Mouse (Mus musculus): ENCODE data around the gene Nme6. TPM values are rescaled to one million over a fixed set of nuclear protein-coding genes. Genes with fewer than 3 reads are reported as not detected.

Gene Nme6
- polyA plus RNA-seq, 1 experiment from 2014 or later, result 87.9 TPM

GRCm38 (mm10) chr9:109855947-109856346 is 23.4 kb downstream of the Nme6 start:
- Histone ChIP-seq H3K27me3 (replicated peaks; ENCODE audit: control insufficient read depth, insufficient read depth, low read length) (no peaks in the 10 kb centered on the region), H3K4me2 (ENCODE audit: low read length) (no peak overlapping the region), H3K27ac (ENCODE audit: low read depth) (no peak overlapping the region), H3K4me3 (ENCODE audit: low read depth, low read length) (no peak overlapping the region), H3K4me1 (replicated peaks; ENCODE audit: control insufficient read depth, insufficient read depth, low read length) (no peaks in the 10 kb centered on the region), H3K9ac (ENCODE audit: low read length) (no peak overlapping the region), H3K9me3 (ENCODE audit: control insufficient read depth, low read length) (no peaks in the 10 kb centered on the region), H3K36me3 (ENCODE audit: control insufficient read depth, insufficient read depth, low read length) (no peaks in the 10 kb centered on the region)
- ATAC-seq (replicated peaks; ENCODE audit: low FRiP score, low TSS enrichment, low read depth) (no peak), DNase-seq (ENCODE audit: low spot score) (no peak)
- 85% methylated on average over 6 of the region's 6 CpGs for WGBS

DNA sequence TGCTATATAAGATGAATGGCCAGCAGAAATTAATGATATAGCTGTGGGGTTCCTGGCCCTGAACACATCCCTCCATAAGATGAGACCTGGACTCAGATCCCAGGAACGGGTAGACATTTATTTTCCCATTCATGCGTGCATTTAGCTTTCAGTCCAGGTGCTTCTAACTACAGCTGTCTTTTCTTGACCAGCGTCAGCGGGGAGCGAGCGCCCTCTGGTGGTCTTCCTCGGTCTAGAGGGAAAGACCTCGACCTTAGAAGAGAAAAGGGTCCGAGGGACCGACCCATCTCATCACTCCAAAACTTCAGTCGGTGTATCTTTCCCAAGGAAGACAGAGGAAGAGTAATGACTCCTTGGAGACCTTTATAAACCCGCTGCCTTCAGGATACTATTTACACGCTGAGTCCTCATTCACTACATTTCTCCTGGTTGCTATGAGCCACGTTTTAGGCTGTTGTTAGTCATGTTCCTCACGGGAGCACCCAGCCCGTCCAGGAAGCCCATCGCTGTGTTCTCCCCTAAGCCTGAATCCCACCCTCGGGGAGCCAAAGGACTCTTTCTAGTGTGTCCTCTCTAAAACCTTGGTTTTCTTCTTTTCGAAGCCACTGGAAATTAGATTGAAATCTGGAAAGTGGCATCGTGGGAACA is 30.0 kb downstream of the Nme6 start:
- DNase-seq (ENCODE audit: low spot score), result peak; percentile 95
- Histone ChIP-seq H3K9ac (ENCODE audit: low read length) (0 out of 2 replicates have a peak overlapping the region, but pooled peaks have one; percentile 7), H3K4me3 (ENCODE audit: low read depth, low read length) (no peak overlapping the region), H3K9me3 (ENCODE audit: control insufficient read depth, low read length) (no peaks in the 10 kb centered on the region), H3K36me3 (ENCODE audit: control insufficient read depth, insufficient read depth, low read length) (no peaks in the 10 kb centered on the region), H3K4me2 (ENCODE audit: low read length) (peak overlapping the region; percentile 37), H3K4me1 (replicated peaks; ENCODE audit: control insufficient read depth, insufficient read depth, low read length) (no peaks in the 10 kb centered on the region), H3K27ac (ENCODE audit: low read depth) (no peak overlapping the region), H3K27me3 (replicated peaks; ENCODE audit: control insufficient read depth, insufficient read depth, low read length) (no peaks in the 10 kb centered on the region)
- WGBS, result 17% methylated on average over 20 of the region's 20 CpGs
- ATAC-seq (replicated peaks; ENCODE audit: low FRiP score, low TSS enrichment, low read depth), result peak; percentile 72

DNA sequence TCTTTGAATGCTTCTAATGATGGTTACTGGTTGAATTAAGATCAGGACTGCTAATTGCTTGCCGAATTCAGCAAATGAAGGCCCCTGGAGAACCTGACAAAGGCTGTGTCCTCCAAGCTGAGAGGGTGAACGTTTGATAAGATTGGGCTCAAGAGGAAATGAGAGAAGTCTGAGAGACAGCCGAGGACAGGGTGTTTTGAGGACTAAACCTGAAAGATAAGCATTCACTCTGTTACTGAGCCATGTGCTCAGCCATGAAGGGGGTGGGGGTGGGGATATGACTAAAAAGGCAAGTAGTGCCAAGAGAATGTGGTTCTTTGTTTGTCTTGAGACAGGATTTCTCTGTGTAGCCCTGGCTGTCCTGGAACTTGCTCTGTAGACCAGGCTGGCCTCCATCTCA is 30.5 kb downstream of the Nme6 start:
- no peaks in the 10 kb centered on the region for H3K9me3 ChIP-seq (ENCODE audit: control insufficient read depth, low read length)
- no peak overlapping the region; the same call in 1 of the 2 replicates for H3K4me2 ChIP-seq (ENCODE audit: low read length)
- H3K36me3 ChIP-seq (ENCODE audit: control insufficient read depth, insufficient read depth, low read length), result no peaks in the 10 kb centered on the region
- H3K27ac ChIP-seq (ENCODE audit: low read depth), result no peak overlapping the region
- no peaks in the 10 kb centered on the region for H3K27me3 ChIP-seq (replicated peaks; ENCODE audit: control insufficient read depth, insufficient read depth, low read length)
- no peak overlapping the region for H3K4me3 ChIP-seq (ENCODE audit: low read depth, low read length)
- H3K4me1 ChIP-seq (replicated peaks; ENCODE audit: control insufficient read depth, insufficient read depth, low read length), result no peaks in the 10 kb centered on the region
- no peak for ATAC-seq (replicated peaks; ENCODE audit: low FRiP score, low TSS enrichment, low read depth)
- no peak overlapping the region for H3K9ac ChIP-seq (ENCODE audit: low read length)
- WGBS, result 56% methylated on average over 3 of the region's 3 CpGs
- no peak for DNase-seq (ENCODE audit: low spot score)

GRCm38 (mm10) chr9:109866218-109866617 is 33.7 kb downstream of the Nme6 start:
- no peak overlapping the region for H3K4me2 ChIP-seq (ENCODE audit: low read length)
- no peak overlapping the region for H3K9ac ChIP-seq (ENCODE audit: low read length)
- no peaks in the 10 kb centered on the region for H3K27me3 ChIP-seq (replicated peaks; ENCODE audit: control insufficient read depth, insufficient read depth, low read length)
- ATAC-seq (replicated peaks; ENCODE audit: low FRiP score, low TSS enrichment, low read depth) (no peak), DNase-seq (ENCODE audit: low spot score) (no peak)
- no peaks in the 10 kb centered on the region for H3K36me3 ChIP-seq (ENCODE audit: control insufficient read depth, insufficient read depth, low read length)
- H3K4me1 ChIP-seq (replicated peaks; ENCODE audit: control insufficient read depth, insufficient read depth, low read length), result peaks cover 3% of the 10 kb centered on the region; the same call in 1 of the 2 replicates
- H3K9me3 ChIP-seq (ENCODE audit: control insufficient read depth, low read length), result no peaks in the 10 kb centered on the region
- no peak overlapping the region for H3K4me3 ChIP-seq (ENCODE audit: low read depth, low read length)
- 58% methylated on average over 2 of the region's 2 CpGs for WGBS
- H3K27ac ChIP-seq (ENCODE audit: low read depth), result no peak overlapping the region

DNA sequence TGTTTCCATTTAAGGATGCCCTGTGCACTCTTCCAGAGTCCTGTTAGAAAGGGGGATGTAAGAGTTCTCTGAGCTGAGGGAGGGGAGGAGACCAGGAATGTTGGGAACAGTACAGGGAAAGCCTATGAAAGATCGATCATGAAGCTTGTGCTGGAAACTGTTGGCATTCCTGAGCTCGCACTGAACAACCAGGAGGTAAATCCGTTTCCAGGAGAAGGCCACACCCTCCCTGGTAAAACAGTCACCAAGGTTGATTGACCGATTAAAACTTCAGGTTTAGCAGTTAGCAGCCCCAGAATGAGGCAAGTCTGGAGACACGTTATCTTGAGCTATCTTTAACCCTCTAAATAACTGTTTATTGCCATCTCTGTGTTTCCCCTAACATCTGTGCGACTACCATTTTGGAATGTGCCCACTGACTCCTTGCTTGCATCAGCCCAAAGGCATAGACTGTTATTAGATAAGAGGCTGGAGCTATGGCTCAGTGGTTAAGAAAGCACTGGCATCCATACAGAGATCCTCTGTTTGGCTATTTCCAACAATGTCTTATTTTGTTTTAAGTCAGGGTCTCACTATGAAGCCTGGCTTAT is 38.5 kb downstream of the Nme6 start:
- Histone ChIP-seq H3K27me3 (replicated peaks; ENCODE audit: control insufficient read depth, insufficient read depth, low read length) (no peaks in the 10 kb centered on the region), H3K9me3 (ENCODE audit: control insufficient read depth, low read length) (no peaks in the 10 kb centered on the region), H3K4me2 (ENCODE audit: low read length) (peak overlapping the region; percentile 31), H3K9ac (ENCODE audit: low read length) (no peak overlapping the region), H3K4me1 (replicated peaks; ENCODE audit: control insufficient read depth, insufficient read depth, low read length) (peaks cover 3% of the 10 kb centered on the region; the same call in 1 of the 2 replicates), H3K4me3 (ENCODE audit: low read depth, low read length) (no peak overlapping the region), H3K36me3 (ENCODE audit: control insufficient read depth, insufficient read depth, low read length) (no peaks in the 10 kb centered on the region), H3K27ac (ENCODE audit: low read depth) (no peak overlapping the region)
- ATAC-seq (replicated peaks; ENCODE audit: low FRiP score, low TSS enrichment, low read depth) (no peak), DNase-seq (ENCODE audit: low spot score) (no peak)
- WGBS, result 25% methylated on average over 6 of the region's 6 CpGs

- DNase-seq (ENCODE audit: low spot score) (peak; percentile 96), ATAC-seq (replicated peaks; ENCODE audit: low FRiP score, low TSS enrichment, low read depth) (peak; percentile 85)
- Histone ChIP-seq H3K27ac (ENCODE audit: low read depth) (peak within 1 kb of the TSS; percentile 90), H3K9me3 (ENCODE audit: control insufficient read depth, low read length) (no peaks in the 10 kb centered on the region), H3K36me3 (ENCODE audit: control insufficient read depth, insufficient read depth, low read length) (peaks cover 27% of the 10 kb centered on the region), H3K4me1 (replicated peaks; ENCODE audit: control insufficient read depth, insufficient read depth, low read length) (peaks cover 15% of the 10 kb centered on the region), H3K27me3 (replicated peaks; ENCODE audit: control insufficient read depth, insufficient read depth, low read length) (no peaks in the 10 kb centered on the region), H3K9ac (ENCODE audit: low read length) (peak within 1 kb of the TSS; percentile 96), H3K4me2 (ENCODE audit: low read length) (peak within 1 kb of the TSS; percentile 70), H3K4me3 (ENCODE audit: low read depth, low read length) (peak within 1 kb of the TSS; percentile 100)
- 8% methylated on average over 33 of the region's 33 CpGs for WGBS
Measured at GRCm38 (mm10) chr9:109874797-109875691, 42.5 kb downstream of the Nme6 start, which contains the start of gene Cdc25a. TSS of gene Cdc25a (plus strand) at chr9:109875579.

- Histone ChIP-seq H3K27ac (ENCODE audit: low read depth) (peak overlapping the region; percentile 90), H3K4me2 (ENCODE audit: low read length) (peak overlapping the region; percentile 70), H3K4me1 (replicated peaks; ENCODE audit: control insufficient read depth, insufficient read depth, low read length) (peaks cover 14% of the 10 kb centered on the region), H3K9me3 (ENCODE audit: control insufficient read depth, low read length) (no peaks in the 10 kb centered on the region), H3K36me3 (ENCODE audit: control insufficient read depth, insufficient read depth, low read length) (peaks cover 36% of the 10 kb centered on the region), H3K9ac (ENCODE audit: low read length) (peak overlapping the region; percentile 96), H3K27me3 (replicated peaks; ENCODE audit: control insufficient read depth, insufficient read depth, low read length) (no peaks in the 10 kb centered on the region), H3K4me3 (ENCODE audit: low read depth, low read length) (peak overlapping the region; percentile 100)
- WGBS, result under 1% methylated on average over 69 of the region's 76 CpGs
- ATAC-seq (replicated peaks; ENCODE audit: low FRiP score, low TSS enrichment, low read depth) (peak; percentile 59), DNase-seq (ENCODE audit: low spot score) (peak; percentile 84)
Measured at GRCm38 (mm10) chr9:109875695-109876601, 43.4 kb downstream of the Nme6 start.

DNA sequence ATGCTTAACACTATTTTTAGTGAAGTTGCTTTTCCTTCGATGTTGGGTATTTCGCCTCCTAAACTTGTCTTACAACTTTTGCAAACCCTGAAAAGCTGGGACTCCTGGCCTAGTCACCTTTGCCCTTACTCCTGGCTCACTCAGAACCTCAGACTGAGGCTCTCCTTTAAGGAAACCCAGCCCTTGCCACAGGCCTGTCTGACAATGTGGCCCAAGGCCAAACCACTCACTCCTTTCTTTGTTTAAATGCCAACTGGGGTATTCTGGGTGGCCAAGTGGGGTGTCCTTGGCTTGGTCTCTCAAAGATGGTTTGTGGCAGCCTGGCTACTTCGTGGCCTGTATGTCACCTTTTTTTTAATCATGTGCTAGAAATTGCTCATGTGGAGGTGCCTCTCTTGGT is 44.2 kb downstream of the Nme6 start:
- peaks cover 44% of the 10 kb centered on the region for H3K36me3 ChIP-seq (ENCODE audit: control insufficient read depth, insufficient read depth, low read length)
- H3K4me2 ChIP-seq (ENCODE audit: low read length), result peak overlapping the region; percentile 70
- H3K9ac ChIP-seq (ENCODE audit: low read length), result peak overlapping the region; percentile 96
- H3K9me3 ChIP-seq (ENCODE audit: control insufficient read depth, low read length), result no peaks in the 10 kb centered on the region
- peak overlapping the region; percentile 90; the same call in 1 of the 2 replicates for H3K27ac ChIP-seq (ENCODE audit: low read depth)
- ATAC-seq (replicated peaks; ENCODE audit: low FRiP score, low TSS enrichment, low read depth) (no peak), DNase-seq (ENCODE audit: low spot score) (no peak)
- H3K4me3 ChIP-seq (ENCODE audit: low read depth, low read length), result peak overlapping the region; percentile 100
- WGBS, result 5% methylated on average over 3 of the region's 3 CpGs
- H3K4me1 ChIP-seq (replicated peaks; ENCODE audit: control insufficient read depth, insufficient read depth, low read length), result peaks cover 12% of the 10 kb centered on the region
- H3K27me3 ChIP-seq (replicated peaks; ENCODE audit: control insufficient read depth, insufficient read depth, low read length), result no peaks in the 10 kb centered on the region

Measured in intestine, embryonic 14.5 days (tissue).